Mouse (Mus musculus): ENCODE measurements around the gene Epn2. TPM values are rescaled to one million over a fixed set of nuclear protein-coding genes. Genes with fewer than 3 reads are reported as not detected.

Gene Epn2
- 41.8 and 45.3 TPM in 2 replicates for polyA plus RNA-seq (2015; fragmentation: Nextera tagmentation; extraction: Ambion mirVana)

DNA sequence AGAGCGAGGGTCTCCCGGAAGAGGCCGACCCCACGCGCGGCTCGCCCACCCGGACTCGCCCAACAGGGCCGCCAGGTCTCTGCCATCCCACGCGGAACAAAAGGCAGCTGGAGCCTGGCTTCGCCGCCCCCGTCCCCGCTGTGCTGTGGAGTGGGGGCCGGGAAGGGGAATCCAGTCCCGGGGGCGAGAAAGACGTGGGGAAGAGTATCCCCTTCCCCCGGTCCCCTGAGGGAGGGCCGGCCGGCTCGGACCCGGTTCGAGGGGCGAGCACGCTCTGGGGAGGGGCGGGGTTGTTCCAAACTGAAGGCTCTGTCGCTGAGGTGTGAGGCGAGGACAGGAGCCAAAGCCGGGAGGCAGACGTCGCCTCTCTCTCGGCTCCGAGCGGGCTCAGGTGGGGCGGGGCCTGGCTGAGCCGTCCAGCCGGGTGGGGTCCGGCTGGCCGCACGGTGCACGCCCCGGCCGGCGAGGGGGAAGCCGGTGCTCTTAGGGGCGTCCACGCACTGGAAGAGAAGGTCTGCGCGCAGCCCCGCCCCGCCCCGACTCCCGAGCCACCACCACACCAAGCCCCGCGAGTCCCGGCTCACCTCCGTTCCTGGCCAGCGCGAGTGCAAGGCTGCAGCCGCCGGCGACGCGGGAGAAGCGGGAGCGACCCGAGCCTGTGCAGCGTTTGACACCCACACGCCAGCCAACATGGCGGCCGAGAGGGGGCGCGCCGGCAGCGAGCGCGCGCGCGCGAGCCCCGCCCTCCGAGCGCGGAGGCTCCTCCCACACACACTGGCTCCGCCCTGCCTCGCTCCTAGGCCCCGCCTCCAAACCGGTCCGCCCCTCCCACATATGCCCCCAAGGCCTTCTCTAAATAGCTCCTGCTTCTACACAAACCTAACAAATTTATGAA, at the start of gene Epn2:
TSS of gene Epn2 (minus strand) at position 705 of the 895 bp plus-strand sequence.
- under 1% methylated on average over 72 of the region's 93 CpGs for WGBS
- peak; percentile 90 for ATAC-seq
- peaks cover 22% of the 10 kb centered on the region for H3K4me1 ChIP-seq

DNA sequence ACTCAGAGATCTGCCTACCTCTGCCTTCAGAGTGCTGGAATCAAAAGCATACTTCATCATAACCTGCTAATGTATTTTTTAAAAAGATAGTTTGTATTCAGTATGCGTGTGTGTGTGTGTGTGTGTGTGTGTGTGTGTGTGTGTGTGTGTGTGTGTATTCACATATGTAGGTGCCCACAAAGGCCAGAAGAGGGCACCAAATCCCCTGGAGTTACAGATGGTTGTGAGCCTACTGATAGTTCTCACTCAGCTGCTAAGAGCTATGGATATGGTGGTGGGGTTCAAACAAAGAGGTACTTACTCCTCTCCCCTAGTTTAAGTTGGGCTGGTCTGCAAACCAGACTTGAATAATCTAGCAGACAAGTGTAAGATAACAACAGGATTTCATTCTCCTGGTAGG, 47.0 kb upstream of the Epn2 start:
- Histone ChIP-seq H3K27ac (no peak overlapping the region), H3K4me2 (no peak overlapping the region), H3K36me3 (ENCODE audit: poor library complexity, severe bottlenecking) (no peaks in the 10 kb centered on the region), H3K9me3 (replicated peaks) (no peaks in the 10 kb centered on the region), H3K4me1 (no peaks in the 10 kb centered on the region), H3K4me3 (no peak overlapping the region), H3K9ac (no peak overlapping the region), H3K27me3 (no peaks in the 10 kb centered on the region)
- ATAC-seq, result no peak
- 84% methylated on average over 1 of the region's 1 CpGs for WGBS

More for the DNA sequence above, at the start of gene Epn2:
- Histone ChIP-seq H3K9ac (peak within 1 kb of the TSS; percentile 95), H3K4me3 (peak within 1 kb of the TSS; percentile 65), H3K27ac (peak within 1 kb of the TSS; percentile 89), H3K4me2 (peak within 1 kb of the TSS; percentile 89), H3K27me3 (no peaks in the 10 kb centered on the region), H3K9me3 (replicated peaks) (no peaks in the 10 kb centered on the region; the same call in 1 of the 2 replicates), H3K36me3 (ENCODE audit: poor library complexity, severe bottlenecking) (0 out of 2 replicates have a peak, but pooled peaks cover 4% of the 10 kb centered on the region)

DNA sequence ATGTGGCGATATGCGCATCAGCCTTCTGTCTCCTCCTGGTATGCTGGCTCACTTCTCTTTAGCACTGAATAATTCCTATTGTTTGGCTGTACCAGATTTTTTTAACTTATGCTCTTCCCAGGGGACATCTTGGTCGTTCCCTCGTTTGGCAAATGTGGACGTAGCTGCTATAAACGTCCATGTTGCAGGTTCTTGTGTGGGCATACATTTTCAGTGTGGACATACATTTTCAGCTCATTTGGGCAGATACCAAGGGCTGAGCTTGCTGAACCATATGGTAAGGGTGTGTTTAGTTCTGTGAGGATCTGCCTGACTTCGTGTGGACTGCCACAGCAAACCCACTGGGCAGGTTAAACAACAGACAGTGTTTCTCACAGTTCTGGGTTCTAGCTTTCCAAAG, 45.6 kb upstream of the Epn2 start:
- WGBS, result 81% methylated on average over 7 of the region's 7 CpGs
- no peak for ATAC-seq
- no peaks in the 10 kb centered on the region for H3K36me3 ChIP-seq (ENCODE audit: poor library complexity, severe bottlenecking)
- H3K9me3 ChIP-seq (replicated peaks), result no peaks in the 10 kb centered on the region
- no peak overlapping the region for H3K9ac ChIP-seq
- no peak overlapping the region for H3K27ac ChIP-seq
- H3K27me3 ChIP-seq, result no peaks in the 10 kb centered on the region
- peaks cover 7% of the 10 kb centered on the region for H3K4me1 ChIP-seq
- H3K4me2 ChIP-seq, result no peak overlapping the region
- no peak overlapping the region for H3K4me3 ChIP-seq

DNA sequence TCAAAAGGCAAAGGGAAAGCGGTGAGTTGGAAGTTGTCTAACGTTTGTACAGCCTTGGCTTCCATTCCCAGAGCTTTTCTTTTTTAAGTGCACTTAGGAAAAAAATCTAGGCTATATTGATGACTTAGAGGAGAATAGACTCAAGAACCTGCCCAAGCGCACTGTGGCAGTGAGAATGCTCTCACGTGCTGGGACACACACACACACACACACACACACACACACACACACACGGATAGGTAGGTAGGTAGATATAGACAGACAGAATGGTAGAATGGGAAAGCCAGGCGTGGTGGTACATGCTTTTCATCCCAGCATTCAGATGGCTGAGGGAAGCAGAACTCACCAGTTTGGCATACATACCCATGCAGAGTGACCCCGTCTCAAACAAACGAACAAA, 41.3 kb upstream of the Epn2 start:
- H3K4me3 ChIP-seq, result peak overlapping the region; percentile 42; the same call in 1 of the 2 replicates
- ATAC-seq, result no peak

DNA sequence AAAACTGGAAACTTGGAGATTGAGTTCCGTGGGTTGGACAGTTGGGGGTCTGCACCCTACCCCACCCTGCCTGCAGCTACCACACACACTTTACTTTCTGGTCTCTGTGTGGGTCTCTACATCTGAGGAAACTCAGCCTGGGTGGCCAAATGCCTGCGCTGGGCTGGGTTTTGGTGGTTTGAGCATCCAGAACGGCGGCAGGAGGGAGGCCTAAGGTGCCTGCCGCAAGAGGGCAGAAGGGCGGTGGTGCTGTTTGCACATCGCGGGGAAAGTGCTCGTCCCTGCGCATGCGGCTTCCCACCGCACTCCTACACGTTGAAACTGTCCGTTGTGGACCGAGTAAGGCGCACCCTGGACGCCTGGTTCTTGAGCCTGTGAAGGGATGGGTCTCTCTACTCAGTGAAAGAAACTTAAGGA, 40.8 kb upstream of the Epn2 start:
- no peak overlapping the region for H3K9ac ChIP-seq
- H3K4me1 ChIP-seq, result peaks cover 17% of the 10 kb centered on the region
- H3K27ac ChIP-seq, result no peak overlapping the region
- ATAC-seq, result peak; percentile 61
- peak overlapping the region; percentile 42 for H3K4me3 ChIP-seq
- H3K36me3 ChIP-seq (ENCODE audit: poor library complexity, severe bottlenecking), result no peaks in the 10 kb centered on the region
- H3K4me2 ChIP-seq, result peak overlapping the region; percentile 64
- H3K27me3 ChIP-seq, result no peaks in the 10 kb centered on the region
- no peaks in the 10 kb centered on the region for H3K9me3 ChIP-seq (replicated peaks)
- under 1% methylated on average over 17 of the region's 17 CpGs for WGBS

More for the DNA sequence above, 41.3 kb upstream of the Epn2 start:
- WGBS, result 68% methylated on average over 8 of the region's 8 CpGs
- no peaks in the 10 kb centered on the region for H3K27me3 ChIP-seq
- H3K9ac ChIP-seq, result no peak overlapping the region
- no peaks in the 10 kb centered on the region for H3K36me3 ChIP-seq (ENCODE audit: poor library complexity, severe bottlenecking)
- H3K9me3 ChIP-seq (replicated peaks), result no peaks in the 10 kb centered on the region
- peaks cover 14% of the 10 kb centered on the region for H3K4me1 ChIP-seq
- H3K4me2 ChIP-seq, result peak overlapping the region; percentile 64
- no peak overlapping the region for H3K27ac ChIP-seq

GRCm38 (mm10) chr11:61619791-61620241, 40.3 kb upstream of the Epn2 start:
- peak; percentile 71 for ATAC-seq
- H3K9ac ChIP-seq, result peak overlapping the region; percentile 54
- peak overlapping the region; percentile 64 for H3K4me2 ChIP-seq
- peak overlapping the region; percentile 42 for H3K4me3 ChIP-seq
- no peaks in the 10 kb centered on the region for H3K9me3 ChIP-seq (replicated peaks)
- H3K27me3 ChIP-seq, result no peaks in the 10 kb centered on the region
- H3K36me3 ChIP-seq (ENCODE audit: poor library complexity, severe bottlenecking), result no peaks in the 10 kb centered on the region
- under 1% methylated on average over 17 of the region's 17 CpGs for WGBS
- no peak overlapping the region for H3K27ac ChIP-seq
- peaks cover 17% of the 10 kb centered on the region for H3K4me1 ChIP-seq

GRCm38 (mm10) chr11:61619356-61619755, 39.9 kb upstream of the Epn2 start:
- H3K36me3 ChIP-seq (ENCODE audit: poor library complexity, severe bottlenecking), result no peaks in the 10 kb centered on the region
- H3K4me2 ChIP-seq, result peak overlapping the region; percentile 64
- no peak for ATAC-seq
- no peaks in the 10 kb centered on the region for H3K27me3 ChIP-seq
- H3K9ac ChIP-seq, result peak overlapping the region; percentile 54
- H3K4me1 ChIP-seq, result peaks cover 17% of the 10 kb centered on the region
- 14% methylated on average over 6 of the region's 6 CpGs for WGBS
- H3K9me3 ChIP-seq (replicated peaks), result no peaks in the 10 kb centered on the region
- no peak overlapping the region for H3K27ac ChIP-seq
- H3K4me3 ChIP-seq, result peak overlapping the region; percentile 42

DNA sequence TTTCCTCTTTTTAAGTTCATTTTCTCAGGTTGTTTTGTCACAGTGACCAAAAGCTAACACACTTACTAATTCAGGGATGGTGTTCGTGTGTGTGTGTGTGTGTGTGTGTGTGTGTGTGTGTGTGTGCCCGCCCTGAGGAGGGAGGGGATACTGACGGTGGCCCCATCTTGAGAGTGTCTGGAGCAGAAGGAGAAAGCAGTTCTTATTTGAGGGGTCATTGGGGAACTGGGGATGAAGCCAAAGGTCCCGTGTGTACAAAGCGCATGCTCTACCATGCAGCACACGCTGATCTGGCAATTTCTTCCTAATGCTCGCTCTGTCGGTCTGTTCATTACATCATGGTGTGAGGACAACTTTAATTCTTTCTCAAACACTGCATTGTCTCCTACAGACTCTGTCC, 39.1 kb upstream of the Epn2 start:
- no peak overlapping the region for H3K9ac ChIP-seq

GRCm38 (mm10) chr11:61618131-61618530, 38.6 kb upstream of the Epn2 start:
- H3K27me3 ChIP-seq, result no peaks in the 10 kb centered on the region
- H3K4me3 ChIP-seq, result no peak overlapping the region
- no peaks in the 10 kb centered on the region for H3K36me3 ChIP-seq (ENCODE audit: poor library complexity, severe bottlenecking)
- H3K4me1 ChIP-seq, result peaks cover 17% of the 10 kb centered on the region
- no peak overlapping the region for H3K27ac ChIP-seq
- H3K9ac ChIP-seq, result no peak overlapping the region
- ATAC-seq, result no peak
- H3K4me2 ChIP-seq, result no peak overlapping the region
- no peaks in the 10 kb centered on the region for H3K9me3 ChIP-seq (replicated peaks)
- WGBS, result 89% methylated on average over 8 of the region's 8 CpGs

More for the DNA sequence above, 39.1 kb upstream of the Epn2 start:
- H3K27ac ChIP-seq, result no peak overlapping the region
- H3K27me3 ChIP-seq, result no peaks in the 10 kb centered on the region
- no peaks in the 10 kb centered on the region for H3K9me3 ChIP-seq (replicated peaks)
- no peak overlapping the region for H3K4me2 ChIP-seq
- no peaks in the 10 kb centered on the region for H3K36me3 ChIP-seq (ENCODE audit: poor library complexity, severe bottlenecking)
- no peak for ATAC-seq
- WGBS, result 85% methylated on average over 7 of the region's 8 CpGs
- peaks cover 17% of the 10 kb centered on the region for H3K4me1 ChIP-seq
- no peak overlapping the region for H3K4me3 ChIP-seq

DNA sequence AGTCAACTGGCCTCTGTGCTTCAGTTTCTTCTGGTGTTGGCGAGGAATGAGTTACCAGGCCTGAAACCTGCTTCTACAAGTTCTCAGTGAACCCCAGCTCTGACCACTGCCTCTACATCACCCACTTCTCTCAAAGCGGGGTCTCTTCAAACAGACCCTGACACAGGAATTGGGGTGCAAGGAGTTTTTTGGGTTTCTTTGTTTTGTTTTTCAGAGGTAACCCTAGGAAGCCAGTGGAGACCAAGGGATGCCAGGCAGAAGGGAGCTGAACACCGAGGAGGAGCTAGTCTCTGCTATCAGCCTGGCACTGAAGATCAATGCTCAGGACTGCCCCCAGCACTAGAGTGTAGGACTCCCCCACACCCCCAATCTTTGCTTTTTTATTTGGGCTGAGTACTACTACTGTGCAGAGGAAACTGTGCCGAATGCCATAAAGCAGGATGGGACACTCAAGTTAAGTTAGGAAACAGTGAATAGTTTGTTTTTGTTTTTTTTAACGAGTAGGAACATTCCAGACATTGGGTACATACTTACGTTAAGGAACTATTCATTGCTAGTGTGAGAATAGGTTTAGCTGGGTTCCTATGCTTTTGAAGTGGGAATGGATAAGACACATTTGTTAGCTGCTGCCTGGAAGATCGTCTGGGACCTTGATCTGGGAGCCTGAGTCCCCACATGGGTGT, 37.9 kb upstream of the Epn2 start:
- Histone ChIP-seq H3K36me3 (ENCODE audit: poor library complexity, severe bottlenecking) (no peaks in the 10 kb centered on the region), H3K4me3 (no peak overlapping the region), H3K9me3 (replicated peaks) (no peaks in the 10 kb centered on the region), H3K27ac (no peak overlapping the region), H3K4me1 (peaks cover 17% of the 10 kb centered on the region), H3K4me2 (no peak overlapping the region), H3K9ac (no peak overlapping the region), H3K27me3 (no peaks in the 10 kb centered on the region)
- WGBS, result 67% methylated on average over 7 of the region's 7 CpGs
- no peak for ATAC-seq

GRCm38 (mm10) chr11:61616523-61617292, 37.2 kb upstream of the Epn2 start:
- ATAC-seq, result no peak
- Histone ChIP-seq H3K27me3 (no peaks in the 10 kb centered on the region), H3K4me3 (no peak overlapping the region), H3K9me3 (replicated peaks) (no peaks in the 10 kb centered on the region), H3K4me2 (no peak overlapping the region), H3K27ac (no peak overlapping the region), H3K36me3 (ENCODE audit: poor library complexity, severe bottlenecking) (no peaks in the 10 kb centered on the region), H3K9ac (no peak overlapping the region), H3K4me1 (peaks cover 17% of the 10 kb centered on the region)
- WGBS, result 52% methylated on average over 9 of the region's 9 CpGs

All from forebrain, embryonic 13.5 days (tissue).